Mouse (Mus musculus) activated CD4-positive, CD25-positive, alpha-beta regulatory T cell, adult 4 months (primary cell): ENCODE measurements around the gene Smyd3. TPM values are rescaled to one million over a fixed set of nuclear protein-coding genes. Genes with fewer than 3 reads are reported as not detected.
A peak's percentile ranks its signal among the peaks of the same experiment; 100 is the strongest.

ENCODE experiments used
- ATAC-seq: one replicate; pipeline ENCODE4 v1.8.0; 2017
- polyA plus RNA-seq, 2 experiments: library from polyadenylated mRNA; unstranded; fragments of 100-300 nt; shearing (Covaris generic); gene quantifications; one replicate each; pipeline ENCODE4 v1.2.1; 2017

Smyd3 gene
- 10 to 100 TPM; 24.6 to 32.6 TPM for polyA plus RNA-seq

DNA sequence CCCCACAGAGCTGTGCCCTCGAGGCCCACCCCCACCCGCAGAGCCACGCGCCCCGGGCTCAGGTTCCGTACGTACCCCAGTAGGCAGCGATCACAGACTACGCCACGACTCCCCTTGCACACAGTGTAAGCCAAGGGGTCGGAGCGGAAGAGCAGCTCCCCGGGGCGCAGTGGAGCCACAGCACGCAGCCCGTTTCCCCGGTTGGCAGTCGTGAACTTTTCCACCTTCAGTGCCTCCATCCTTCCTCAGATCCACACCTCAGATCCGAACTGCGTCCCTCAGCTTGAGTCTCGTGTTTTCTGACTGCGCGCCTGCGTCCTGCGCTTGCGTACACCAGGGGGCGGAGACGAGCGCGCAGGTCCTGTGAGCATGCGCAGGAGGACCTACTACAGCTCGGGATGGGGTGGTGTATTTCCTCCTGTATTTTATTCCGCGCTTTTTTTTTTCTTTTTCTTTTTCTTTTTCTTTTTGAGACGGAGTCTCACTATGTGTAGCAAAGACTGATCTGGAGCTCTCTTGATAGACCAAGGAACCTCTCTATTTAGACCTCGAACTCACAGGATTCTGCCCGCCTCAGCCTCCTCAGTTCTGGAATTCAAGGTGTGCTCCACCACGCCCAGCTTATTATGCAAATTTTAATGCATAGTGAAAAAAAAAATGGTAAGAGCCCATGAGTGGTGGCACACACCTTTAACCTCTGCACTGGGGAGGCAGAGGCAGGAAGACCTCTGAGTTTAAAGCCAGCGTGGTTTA lies at the start of gene Smyd3:
Gene Smyd3, minus strand, starts transcription at position 329 of the 753 bp plus-strand sequence.
- ATAC-seq: peak; percentile 85

- no peak for ATAC-seq
These were observed 49.7 kb upstream of the Smyd3 start for GRCm38 (mm10) chr1:179567558-179567957.

GRCm38 (mm10) chr1:179563926-179564325 lies 46.1 kb upstream of the Smyd3 start:
- no peak for ATAC-seq

GRCm38 (mm10) chr1:179563211-179563610 lies 45.4 kb upstream of the Smyd3 start:
- ATAC-seq: no peak

DNA sequence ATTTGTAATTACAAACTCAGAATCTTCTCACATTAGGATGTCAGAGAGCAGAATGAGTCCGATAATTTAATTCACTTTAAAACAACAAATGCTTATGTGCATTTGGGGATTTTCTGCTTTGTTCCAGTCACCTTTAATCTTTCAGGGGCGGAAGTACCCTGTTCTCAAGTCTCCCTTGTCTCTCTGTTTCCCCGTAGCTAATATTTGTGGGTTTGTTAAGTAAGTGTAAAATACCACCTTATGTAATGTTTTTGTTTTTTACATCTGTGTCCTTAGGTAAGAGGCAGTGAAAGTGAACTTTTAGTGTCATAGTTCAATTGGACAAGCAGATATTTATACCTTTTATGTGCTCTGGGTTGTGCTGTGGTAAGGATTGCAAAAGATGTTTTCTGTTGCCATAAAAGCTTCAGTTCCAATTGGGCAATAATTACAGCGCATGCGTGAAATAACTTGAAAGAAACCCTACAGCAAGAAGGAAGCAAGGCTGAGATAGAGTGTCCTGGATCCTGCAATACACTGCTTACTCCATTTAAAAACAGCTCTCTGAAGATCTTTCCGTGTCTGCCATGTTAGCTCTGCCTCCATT lies 43.1 kb upstream of the Smyd3 start:
- peak; percentile 77 for ATAC-seq

- ATAC-seq: peak; percentile 22
These were observed 41.8 kb upstream of the Smyd3 start for GRCm38 (mm10) chr1:179559446-179560194.

GRCm38 (mm10) chr1:179556921-179557320 lies 39.1 kb upstream of the Smyd3 start:
- ATAC-seq: no peak

GRCm38 (mm10) chr1:179553949-179554347 lies 36.1 kb upstream of the Smyd3 start:
- no peak for ATAC-seq

DNA sequence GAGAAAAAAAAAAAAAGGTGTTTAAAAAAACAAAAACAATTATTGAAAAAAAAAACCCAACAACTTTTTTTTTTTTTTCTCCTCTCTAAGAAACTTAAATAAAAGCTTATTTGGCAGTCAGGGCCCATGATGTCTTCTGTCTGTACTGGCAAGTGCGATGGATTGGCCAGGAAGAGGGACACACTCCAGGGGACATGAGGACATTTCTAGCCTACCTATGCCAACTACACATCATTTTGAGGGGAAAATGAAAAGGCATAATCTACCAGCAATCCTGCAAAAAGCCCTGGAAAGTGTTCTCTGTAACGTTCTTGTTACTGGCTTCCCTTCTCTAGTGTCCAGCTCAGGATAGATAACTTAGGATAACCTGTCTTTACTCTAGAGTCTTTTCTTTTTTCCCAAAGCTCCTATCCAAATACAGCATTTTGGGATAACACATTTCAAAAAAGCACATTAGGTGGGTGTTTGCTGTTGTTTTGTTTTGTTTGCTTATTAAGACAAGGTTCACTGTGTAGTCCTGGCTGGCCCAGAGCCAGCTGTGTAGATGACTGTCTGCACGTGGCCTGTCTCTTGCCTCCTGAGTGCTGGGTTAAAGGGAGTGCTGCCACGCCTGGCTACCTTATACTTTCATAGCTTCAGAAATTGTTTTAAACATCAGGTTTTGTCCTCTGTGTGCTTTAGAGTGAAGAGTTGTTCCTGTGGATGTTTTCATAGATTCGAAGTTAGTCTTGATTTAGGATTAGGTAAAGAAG lies 35.5 kb upstream of the Smyd3 start:
- no peak for ATAC-seq

DNA sequence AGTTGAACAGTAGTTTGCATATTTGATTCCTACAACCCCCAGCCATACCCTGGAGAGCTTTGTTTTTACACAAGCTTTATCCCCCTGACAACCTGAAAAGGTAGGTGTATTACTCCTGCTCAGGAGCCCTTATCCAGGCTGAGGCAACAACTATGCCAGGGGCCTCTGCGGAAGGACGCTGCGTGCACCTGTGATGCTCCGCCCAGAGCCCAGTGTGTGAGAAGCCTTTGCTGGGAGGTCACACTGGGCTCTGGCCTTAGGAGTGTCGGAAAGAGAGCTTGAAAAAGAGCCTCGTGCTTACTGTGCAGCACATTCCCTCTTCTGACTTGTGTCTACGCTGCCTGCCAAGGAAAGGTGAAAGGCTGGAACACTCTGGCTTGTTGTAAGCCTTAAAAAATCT lies 34.9 kb upstream of the Smyd3 start:
- no peak for ATAC-seq

DNA sequence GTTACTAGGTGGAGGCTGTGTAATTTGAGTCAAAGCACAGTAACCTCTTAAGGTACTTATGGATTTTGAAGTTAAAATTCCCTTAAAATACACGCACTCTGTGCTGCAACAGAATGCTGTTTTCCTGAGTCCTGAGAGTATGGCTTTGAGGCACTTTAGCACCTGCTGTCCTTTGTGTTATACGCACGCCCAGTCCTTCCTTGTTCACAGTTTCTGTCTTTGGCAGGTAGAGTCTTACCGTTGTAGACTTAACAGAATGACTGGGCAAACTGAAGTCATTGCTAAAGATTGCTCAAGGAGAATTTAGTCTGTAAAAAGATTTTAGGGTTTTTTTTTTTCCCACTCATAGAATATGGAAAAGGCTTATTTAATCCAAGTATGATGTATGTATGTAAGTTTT lies 34.1 kb upstream of the Smyd3 start:
- no peak for ATAC-seq

- no peak for ATAC-seq
These were observed 33.5 kb upstream of the Smyd3 start for GRCm38 (mm10) chr1:179551336-179551735.

- ATAC-seq: peak; percentile 21
These were observed 31.3 kb upstream of the Smyd3 start for GRCm38 (mm10) chr1:179548996-179549752.

- ATAC-seq: no peak
These were observed 30.4 kb upstream of the Smyd3 start for GRCm38 (mm10) chr1:179548220-179548619.

- ATAC-seq: no peak
These were observed 29.3 kb upstream of the Smyd3 start for GRCm38 (mm10) chr1:179547176-179547575.

- peak; percentile 52 for ATAC-seq
These were observed 28.7 kb upstream of the Smyd3 start for GRCm38 (mm10) chr1:179546551-179546917.

DNA sequence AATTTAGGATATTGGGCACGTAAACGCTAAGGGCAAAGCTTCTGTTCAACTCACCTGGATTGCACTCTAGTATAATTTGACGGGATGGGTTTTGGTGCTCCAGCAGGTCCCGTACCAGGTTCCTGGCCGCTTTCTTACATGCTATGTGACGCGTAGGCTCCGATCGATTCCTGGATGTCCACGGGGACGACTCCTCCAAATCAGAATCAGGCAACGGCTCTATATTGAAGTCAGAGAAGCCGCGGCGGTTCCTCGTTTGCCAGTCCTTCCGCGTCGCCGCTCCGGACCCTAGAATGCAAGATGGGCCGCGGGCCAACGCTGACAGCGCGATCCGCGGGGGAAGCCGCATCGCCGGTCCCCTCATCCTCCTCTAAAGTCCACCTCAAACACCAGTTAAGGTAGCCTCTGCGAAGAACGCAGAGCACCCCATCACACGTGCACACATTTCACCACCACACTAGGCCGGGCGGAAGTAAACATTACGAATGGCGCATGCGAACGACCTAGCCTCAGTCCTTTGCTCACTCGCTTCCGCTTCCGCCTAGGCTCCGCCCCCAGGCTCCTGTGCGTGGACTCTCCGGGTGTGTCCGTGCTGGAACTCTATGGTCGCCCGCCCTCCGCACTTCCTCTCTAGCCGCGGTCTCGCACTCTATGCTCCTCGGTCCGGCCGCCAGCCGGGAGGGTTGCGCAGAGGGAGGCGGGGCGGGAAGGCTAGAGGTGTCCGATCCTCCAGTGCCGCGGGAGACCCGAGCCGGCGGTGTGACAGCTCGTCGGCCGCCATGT lies 28.1 kb upstream of the Smyd3 start, which contains the start of the genes Tfb2m and Cnst:
Gene Tfb2m, minus strand, starts transcription at position 500 of the 783 bp plus-strand sequence.
Gene Cnst, plus strand, starts transcription at position 603 of the 783 bp plus-strand sequence.
- ATAC-seq: peak; percentile 93

DNA sequence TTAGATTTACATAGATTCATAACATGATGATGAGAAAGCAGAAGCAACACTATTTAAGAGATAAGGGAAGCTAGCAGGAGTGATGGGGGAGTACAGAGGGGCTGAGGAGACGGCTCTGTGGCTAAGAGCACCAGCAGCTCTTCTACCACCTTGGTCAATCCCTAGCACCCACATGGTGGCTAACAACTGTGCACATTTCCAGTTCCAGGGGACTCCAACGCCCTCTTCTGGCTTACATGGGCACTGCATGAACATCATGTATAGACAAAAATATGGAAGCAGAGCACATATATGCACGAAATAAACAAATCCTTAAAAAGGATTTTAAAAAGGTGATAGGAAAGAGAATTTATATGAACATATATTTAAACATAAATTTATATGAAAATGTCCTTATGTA lies 23.7 kb upstream of the Smyd3 start:
- ATAC-seq: no peak

DNA sequence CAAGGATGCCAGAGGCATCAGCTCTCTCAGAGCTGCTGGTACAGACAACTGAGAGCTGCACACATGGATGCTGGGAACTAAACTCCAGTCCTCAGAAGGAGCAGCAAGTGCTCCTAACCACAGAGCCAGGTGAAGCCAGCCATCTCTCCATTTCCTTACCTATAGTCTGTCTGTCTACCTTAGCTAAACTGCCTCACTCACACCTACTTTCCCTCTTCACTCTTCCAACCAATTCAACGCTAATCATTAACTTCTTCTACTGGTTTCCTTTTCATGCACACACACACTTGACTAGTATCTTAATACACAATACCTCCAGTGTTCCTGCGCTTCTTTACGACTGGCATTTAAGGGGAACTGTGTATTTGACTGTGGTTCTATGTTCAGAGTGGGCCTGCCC lies 22.0 kb upstream of the Smyd3 start:
- no peak for ATAC-seq

DNA sequence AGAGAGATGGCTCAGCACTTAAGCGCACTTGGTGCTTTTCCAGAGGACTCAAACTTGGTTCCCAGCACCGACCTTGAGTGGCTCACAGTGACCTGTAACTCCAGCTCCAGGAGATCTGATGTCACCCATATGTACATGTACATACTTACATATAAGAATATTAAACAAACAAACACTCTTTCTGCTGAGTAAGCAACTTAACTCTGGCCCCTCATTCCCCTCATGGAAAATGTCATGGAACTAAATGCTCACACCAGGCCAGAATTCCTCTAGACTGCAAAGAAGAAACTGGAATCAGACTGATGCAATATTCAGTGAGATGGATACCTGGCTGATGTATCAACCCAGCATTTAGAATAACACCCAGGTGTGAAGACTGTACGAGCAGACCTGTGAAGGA lies 21.2 kb upstream of the Smyd3 start:
- no peak for ATAC-seq

- ATAC-seq: no peak
These were observed 2.1 kb upstream of the Smyd3 start for GRCm38 (mm10) chr1:179519901-179520300.
